Mouse (Mus musculus) G1E (cell line): ENCODE measurements around the gene Cask. TPM values are rescaled to one million over a fixed set of nuclear protein-coding genes. Genes with fewer than 3 reads are reported as not detected.

Experiments
- ATAC-seq: 2 replicates; pipeline ENCODE4 v1.8.0; 2016; ENCODE audit warnings: mild to moderate bottlenecking; ENCODE audit not compliant: insufficient number of reproducible peaks, poor library complexity, low FRiP score, severe bottlenecking; ENCODE audit errors: extremely low read depth
- DNase-seq: peaks from one replicate; pipeline ENCODE4 v3.0.0; 2012; ENCODE audit warnings: low spot score
- H3K27me3 ChIP-seq: 2 replicates; pipeline ENCODE4 v1.6.1; 2012; ENCODE audit warnings: mild to moderate bottlenecking, low read length, inconsistent platforms; ENCODE audit not compliant: insufficient read depth
- H3K36me3 ChIP-seq: replicated peaks from 2 replicates; pipeline ENCODE3; 2012; ENCODE audit warnings: mild to moderate bottlenecking, inconsistent platforms
- H3K4me1 ChIP-seq: 2 replicates; pipeline ENCODE4 v1.6.1; 2012; ENCODE audit warnings: low read depth, low read length, inconsistent platforms, mixed read lengths; ENCODE audit not compliant: insufficient read depth
- H3K4me3 ChIP-seq: 2 replicates; pipeline ENCODE4 v1.5.1; 2012; ENCODE audit warnings: low read depth, mild to moderate bottlenecking, inconsistent platforms, low read length, moderate library complexity, mixed read lengths
- H3K9me3 ChIP-seq: replicated peaks from 2 replicates; pipeline ENCODE4 v1.6.1; 2012; ENCODE audit warnings: inconsistent platforms
- CTCF ChIP-seq: IDR thresholded peaks from 2 replicates; pipeline ENCODE4 v1.5.1; 2012; ENCODE audit warnings: low read depth, low read length, inconsistent platforms, mixed read lengths
- GATA1 ChIP-seq: IDR thresholded peaks from 2 replicates; pipeline ENCODE4 v1.6.1; 2012; ENCODE audit warnings: borderline replicate concordance, low read length, inconsistent platforms, mixed read lengths
- GATA2 ChIP-seq: IDR thresholded peaks from 2 replicates; pipeline ENCODE4 v1.6.1; 2012; ENCODE audit warnings: low read depth, low read length, inconsistent platforms, borderline replicate concordance
- POLR2AphosphoS5 ChIP-seq: IDR thresholded peaks from 2 replicates; pipeline ENCODE4 v1.6.1; 2012; ENCODE audit warnings: low read depth, low read length, inconsistent platforms; ENCODE audit not compliant: insufficient replicate concordance
- TAL1 ChIP-seq: conservative IDR thresholded peaks from 2 replicates; pipeline ENCODE4 v1.6.1; 2012; ENCODE audit warnings: low read depth, low read length, inconsistent platforms, mixed read lengths
- polyA plus RNA-seq: library from polyadenylated mRNA; stranded (reverse); fragments of >175 nt; gene quantifications from 2 replicates; pipeline ENCODE4 v1.2.3, GENCODE M21; 2012
- total RNA-seq, 2 experiments: library from RNA; stranded (forward) in 1 of 2; stranded (reverse) in 1 of 2; fragments of 200-1000 nt in 1 of 2; fragments of >200 nt in 1 of 2; fragmentation: Nextera tagmentation in 1 of 2; gene quantifications; 2 replicates each; pipeline ENCODE4 v1.2.3; 2014 to 2017

Cask gene
- total and polyA plus RNA-seq, 3 experiments: 0.05 TPM; not detected in 2

- no peaks in the 10 kb centered on the region for H3K9me3 ChIP-seq
- H3K36me3 ChIP-seq: no peaks in the 10 kb centered on the region
- peaks cover 34% of the 10 kb centered on the region for H3K4me1 ChIP-seq
- H3K27me3 ChIP-seq: no peaks in the 10 kb centered on the region
- TF ChIP-seq POLR2AphosphoS5 (no peak), GATA2 (no peak), GATA1 (no peak), TAL1 (no peak), CTCF (no peak)
- DNase-seq: no peak
- no peak within 1 kb of the TSS for H3K4me3 ChIP-seq
- ATAC-seq: no peak
Measured at GRCm38 (mm10) chrX:13661063-13661462, 190.1 kb downstream of the Cask start, which contains the start of gene Gpr82. Gpr82 (plus strand) TSS chrX:13661363.

- ATAC-seq (no peak), DNase-seq (no peak)
Measured at GRCm38 (mm10) chrX:13659201-13659890, 191.8 kb downstream of the Cask start.

GRCm38 (mm10) chrX:13658616-13659140 is 192.5 kb downstream of the Cask start:
- H3K27me3 ChIP-seq: no peaks in the 10 kb centered on the region
- peaks cover 55% of the 10 kb centered on the region for H3K4me1 ChIP-seq
- H3K36me3 ChIP-seq: no peaks in the 10 kb centered on the region
- DNase-seq: no peak
- no peaks in the 10 kb centered on the region for H3K9me3 ChIP-seq
- TF ChIP-seq GATA2 (no peak), TAL1 (no peak)
- no peak for ATAC-seq
- H3K4me3 ChIP-seq: no peak overlapping the region

More at GRCm38 (mm10) chrX:13659201-13659890, 191.8 kb downstream of the Cask start:
- TF ChIP-seq POLR2AphosphoS5 (no peak), TAL1 (no peak), GATA2 (no peak), CTCF (no peak), GATA1 (no peak)
- Histone ChIP-seq H3K27me3 (no peaks in the 10 kb centered on the region), H3K4me3 (no peak overlapping the region), H3K4me1 (peaks cover 50% of the 10 kb centered on the region), H3K9me3 (no peaks in the 10 kb centered on the region), H3K36me3 (no peaks in the 10 kb centered on the region)

- no peak for ATAC-seq
- no peak for TF ChIP-seq POLR2AphosphoS5
- no peak for TF ChIP-seq GATA1
- TF ChIP-seq TAL1: no peak
- no peak for TF ChIP-seq CTCF
- TF ChIP-seq GATA2: no peak
- no peak for DNase-seq
Measured at GRCm38 (mm10) chrX:13656721-13657120, 194.4 kb downstream of the Cask start.

GRCm38 (mm10) chrX:13655906-13656305 is 195.3 kb downstream of the Cask start:
- H3K4me3 ChIP-seq: no peak overlapping the region
- H3K27me3 ChIP-seq: no peaks in the 10 kb centered on the region
- DNase-seq (no peak), ATAC-seq (no peak)
- no peaks in the 10 kb centered on the region for H3K9me3 ChIP-seq
- no peaks in the 10 kb centered on the region for H3K36me3 ChIP-seq
- TF ChIP-seq TAL1 (no peak), GATA2 (no peak), GATA1 (no peak), POLR2AphosphoS5 (no peak), CTCF (no peak)
- H3K4me1 ChIP-seq: peaks cover 64% of the 10 kb centered on the region

More at GRCm38 (mm10) chrX:13656721-13657120, 194.4 kb downstream of the Cask start:
- Histone ChIP-seq H3K36me3 (no peaks in the 10 kb centered on the region), H3K4me3 (no peak overlapping the region), H3K4me1 (peaks cover 69% of the 10 kb centered on the region), H3K9me3 (no peaks in the 10 kb centered on the region), H3K27me3 (no peaks in the 10 kb centered on the region)

GRCm38 (mm10) chrX:13655005-13655421 is 196.2 kb downstream of the Cask start:
- no peak for DNase-seq
- peak; percentile 47 for ATAC-seq
- no peaks in the 10 kb centered on the region for H3K9me3 ChIP-seq
- TF ChIP-seq TAL1: no peak
- no peak for TF ChIP-seq CTCF
- TF ChIP-seq GATA2: no peak
- TF ChIP-seq GATA1: no peak
- no peak for TF ChIP-seq POLR2AphosphoS5
- no peaks in the 10 kb centered on the region for H3K27me3 ChIP-seq
- H3K36me3 ChIP-seq: no peaks in the 10 kb centered on the region
- H3K4me1 ChIP-seq: peaks cover 61% of the 10 kb centered on the region
- no peak overlapping the region for H3K4me3 ChIP-seq

- Histone ChIP-seq H3K4me3 (no peak overlapping the region), H3K36me3 (no peaks in the 10 kb centered on the region), H3K4me1 (peaks cover 43% of the 10 kb centered on the region), H3K9me3 (no peaks in the 10 kb centered on the region), H3K27me3 (no peaks in the 10 kb centered on the region)
- peak; percentile 54; the same call in 1 of the 2 replicates for ATAC-seq
- DNase-seq: no peak
- TF ChIP-seq TAL1 (no peak), GATA2 (no peak), POLR2AphosphoS5 (no peak), CTCF (no peak), GATA1 (no peak)
Measured at GRCm38 (mm10) chrX:13652291-13652690, 198.9 kb downstream of the Cask start.
